Mouse (Mus musculus) left cerebral cortex, adult 2 months (tissue): ENCODE results near the gene Sncb. TPM values are rescaled to one million over a fixed set of nuclear protein-coding genes. Genes with fewer than 3 reads are reported as not detected.

ENCODE experiments used
- DNase-seq, 2 experiments: peaks; one replicate each; pipeline ENCODE4 v3.0.0; 2021 to 2022; ENCODE audit warnings: low spot score in 2 of 2, mixed read lengths in 1 of 2; ENCODE audit errors: extremely low spot score in 1 of 2
- H3K27ac ChIP-seq: fragments of 200-600 bp; 2 replicates; pipeline ENCODE4 v1.8.1; 2022
- H3K4me3 ChIP-seq: fragments of 200-600 bp; 2 replicates; pipeline ENCODE4 v1.8.1; 2022
- CTCF ChIP-seq: fragments of 200-600 bp; IDR thresholded peaks from 2 replicates; pipeline ENCODE4 v1.8.1; 2022; ENCODE audit warnings: antibody characterized with exemption, mild to moderate bottlenecking, moderate library complexity
- intact Hi-C: fragments of 180-260 bp; cut with DNase I; formaldehyde crosslinking; loops from one replicate; pipeline ENCODE4 v1.15.1; 2025
- total RNA-seq, 2 experiments: library from RNA; stranded (reverse); gene quantifications; 2 replicates each; pipeline ENCODE4 v1.2.3; 2021

Sncb gene
- total RNA-seq, 2 experiments from 2014 or later = 869 to 881 TPM

DNA sequence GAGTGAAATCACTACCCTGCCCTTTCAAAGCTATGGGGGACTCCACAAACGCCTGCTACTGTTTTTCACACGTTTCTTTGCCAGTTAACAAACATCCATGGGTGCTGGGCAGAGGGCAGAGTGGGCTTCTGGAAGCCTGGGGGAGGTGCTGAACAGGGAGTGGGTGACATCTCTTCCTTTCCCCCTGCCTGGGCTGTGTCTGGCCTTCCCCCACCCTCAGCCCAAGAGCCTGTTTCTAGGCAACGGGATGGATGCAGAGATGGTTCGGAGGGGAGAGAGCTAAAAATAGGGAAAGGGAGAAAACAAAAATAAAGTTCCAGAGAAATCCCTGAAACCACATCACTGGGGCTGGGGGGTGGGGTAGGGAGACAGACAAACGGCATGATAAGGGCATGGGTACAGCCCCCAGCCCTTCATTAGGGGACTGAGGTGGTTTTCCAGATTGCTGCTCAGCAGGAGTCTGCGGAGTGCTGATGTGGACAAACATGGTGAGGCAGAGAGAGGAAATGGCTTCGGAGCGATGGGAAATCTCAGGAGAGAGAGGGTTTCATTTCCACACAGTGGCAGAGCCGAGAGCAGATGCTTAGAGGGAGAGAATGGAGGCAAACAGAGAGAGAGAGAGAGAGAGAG is 11.1 kb downstream of the Sncb start:
- intact Hi-C loops = no loop called here

GRCm38 (mm10) chr13:54754169-54755080 is 12.0 kb downstream of the Sncb start:
- Histone ChIP-seq H3K27ac (peak overlapping the region; percentile 93), H3K4me3 (no peak overlapping the region)
- DNase-seq = peak; percentile 39 to 44
- TF ChIP-seq CTCF = no peak
- intact Hi-C loops = no loop called here

More for the DNA sequence above, 11.1 kb downstream of the Sncb start:
- no peak for TF ChIP-seq CTCF
- peak in 1 of 2 experiments; percentile 49 for DNase-seq
- H3K4me3 ChIP-seq = no peak overlapping the region
- H3K27ac ChIP-seq = peak overlapping the region; percentile 93

DNA sequence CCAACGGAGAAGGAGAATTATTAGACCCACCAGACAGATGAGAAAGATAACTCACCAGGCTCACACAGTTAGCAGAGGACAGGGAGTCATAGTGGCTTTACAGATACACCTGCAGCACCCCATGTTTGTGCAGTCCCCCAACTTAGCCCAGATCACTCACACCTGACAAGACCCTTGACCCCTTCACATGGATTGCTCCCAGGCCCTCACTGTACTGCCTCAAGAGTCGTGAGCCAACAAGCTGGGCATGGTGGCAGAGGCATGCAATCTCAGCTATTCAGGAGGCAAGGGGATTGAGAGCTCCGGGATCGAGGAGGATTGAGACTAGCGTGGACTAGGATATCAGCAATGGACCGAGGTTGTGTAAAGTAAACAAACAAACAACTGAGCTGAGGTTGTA is 12.7 kb downstream of the Sncb start:
- Histone ChIP-seq H3K27ac (peak overlapping the region; percentile 93), H3K4me3 (no peak overlapping the region)
- intact Hi-C loops = no loop called here
- TF ChIP-seq CTCF = no peak
- no peak for DNase-seq

DNA sequence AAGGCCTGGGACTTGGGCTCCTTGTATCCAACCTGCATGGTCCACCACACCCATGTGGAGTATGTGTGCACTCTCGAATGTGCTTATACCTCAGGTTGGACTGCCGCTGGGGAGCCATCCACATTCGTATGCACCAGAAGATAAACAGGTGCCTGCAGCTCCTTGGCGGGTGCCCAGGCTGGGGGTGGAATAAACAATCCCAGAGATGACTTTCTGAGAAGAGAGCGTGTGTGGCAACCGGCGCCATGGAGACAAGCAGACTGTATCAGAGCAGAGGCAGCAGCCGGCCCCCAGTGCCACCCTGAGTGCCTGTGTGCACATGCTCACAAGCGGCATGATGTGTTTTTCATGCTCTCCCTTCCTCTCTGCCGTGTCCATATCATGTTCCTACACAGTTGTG is 13.7 kb downstream of the Sncb start:
- DNase-seq = peak; percentile 83 to 84
- Histone ChIP-seq H3K27ac (peak overlapping the region; percentile 93), H3K4me3 (no peak overlapping the region)
- intact Hi-C loops = no loop called here
- no peak for TF ChIP-seq CTCF

DNA sequence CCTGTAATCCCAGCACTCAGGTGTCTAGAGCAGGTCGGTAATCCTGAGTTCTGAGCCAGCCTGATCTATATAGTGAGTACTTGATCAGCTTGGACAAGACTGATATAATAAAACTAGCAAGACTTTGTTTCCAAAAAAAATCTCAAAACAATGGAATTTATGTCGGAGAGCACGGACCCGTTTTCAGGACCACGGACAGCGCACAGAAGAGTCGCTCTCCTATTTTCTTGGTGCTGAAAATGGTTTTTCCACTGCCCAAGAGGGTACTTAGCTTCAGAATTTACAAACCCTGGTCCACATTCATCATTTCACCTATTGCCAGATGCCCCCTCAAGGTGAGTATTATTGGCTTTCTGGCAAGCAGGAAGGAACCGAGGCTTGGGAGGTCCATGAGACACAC is 15.7 kb downstream of the Sncb start:
- intact Hi-C loops = no loop called here
- TF ChIP-seq CTCF = no peak

DNA sequence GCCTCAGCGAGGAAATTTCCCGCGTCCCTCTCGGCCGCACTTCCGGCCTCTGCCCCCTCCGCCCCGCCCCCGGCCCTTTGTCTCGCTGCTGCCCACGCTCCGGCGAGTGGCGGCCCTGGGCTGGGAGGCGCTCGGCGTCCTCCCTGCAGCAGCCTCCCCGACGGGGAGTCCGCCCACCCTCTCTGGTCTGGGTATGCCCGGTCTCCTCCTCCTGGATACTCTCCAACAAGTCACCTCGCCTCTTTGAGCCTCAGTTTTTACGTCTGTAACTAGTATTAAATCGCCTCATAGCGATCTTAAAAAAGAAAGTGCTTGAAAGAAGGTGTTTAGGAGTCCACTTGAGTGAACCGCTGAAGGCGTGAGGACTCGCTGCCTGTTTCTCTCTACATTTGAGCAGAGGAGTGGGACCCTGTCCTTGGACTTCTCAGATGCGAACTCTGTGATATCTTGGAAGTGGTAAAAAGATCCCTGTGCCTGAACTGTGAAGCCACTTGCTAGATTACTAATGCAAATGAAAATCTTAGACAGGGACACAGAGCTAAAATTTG is 16.5 kb downstream of the Sncb start, which contains the start of gene Gprin1:
Gene Gprin1, minus strand, starts transcription at position 11 of the 548 bp plus-strand sequence.
- intact Hi-C loops = no loop called here
- H3K27ac ChIP-seq = peak within 1 kb of the TSS; percentile 89
- DNase-seq = peak in 1 of 2 experiments; percentile 47
- TF ChIP-seq CTCF = no peak
- H3K4me3 ChIP-seq = peak within 1 kb of the TSS; percentile 60

More for the DNA sequence above, 15.7 kb downstream of the Sncb start:
- Histone ChIP-seq H3K27ac (no peak overlapping the region), H3K4me3 (no peak overlapping the region)
- no peak for DNase-seq

GRCm38 (mm10) chr13:54749061-54749863 is 17.1 kb downstream of the Sncb start:
- DNase-seq = peak; percentile 79 to 80
- TF ChIP-seq CTCF = no peak
- peak overlapping the region; percentile 60 for H3K4me3 ChIP-seq
- peak overlapping the region; percentile 89 for H3K27ac ChIP-seq
- intact Hi-C loops = no loop called here

DNA sequence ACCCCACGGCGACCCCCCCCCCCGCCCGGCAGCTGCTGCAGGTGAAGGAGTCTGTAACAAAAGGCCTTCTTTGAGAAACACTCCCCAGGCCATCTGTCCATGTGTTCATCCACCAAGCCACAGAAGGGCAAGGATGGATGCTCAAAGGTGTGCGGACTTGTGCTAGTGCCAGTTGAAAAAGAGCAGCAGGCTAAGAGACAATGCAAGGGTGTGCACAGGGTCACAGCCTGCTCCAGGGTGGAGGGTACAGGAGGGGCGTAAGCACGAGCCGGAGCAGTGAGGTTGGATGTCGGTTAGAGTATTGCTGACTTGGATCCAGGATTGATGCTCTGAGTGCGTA is 17.7 kb downstream of the Sncb start:
- intact Hi-C loops = no loop called here
- DNase-seq = no peak
- TF ChIP-seq CTCF = no peak
- H3K4me3 ChIP-seq = peak overlapping the region; percentile 60
- peak overlapping the region; percentile 79 for H3K27ac ChIP-seq

- no peak for TF ChIP-seq CTCF
- intact Hi-C loops = no loop called here
- H3K4me3 ChIP-seq = peak overlapping the region; percentile 60
- no peak for DNase-seq
- peak overlapping the region; percentile 79 for H3K27ac ChIP-seq
Observed at GRCm38 (mm10) chr13:54748190-54748589, 18.2 kb downstream of the Sncb start.

DNA sequence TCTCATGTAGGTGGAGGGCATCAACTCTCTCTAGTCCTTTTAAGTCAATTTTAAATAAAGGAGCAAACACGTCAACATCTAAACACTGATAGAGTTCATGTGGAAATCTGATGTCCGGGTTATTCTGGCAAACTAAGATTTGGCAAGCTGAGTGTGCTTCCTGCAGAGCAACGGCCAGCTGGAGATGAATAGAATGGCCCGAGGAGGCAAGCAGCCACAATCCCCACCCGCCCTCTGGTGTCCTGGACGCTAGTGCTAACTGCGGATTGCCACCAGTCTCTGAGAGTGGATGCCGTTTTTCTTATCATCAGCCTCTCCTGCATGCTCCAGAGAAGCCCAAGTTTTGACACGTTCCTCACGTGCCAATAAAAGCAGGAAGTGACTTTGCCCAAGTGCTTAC is 19.5 kb downstream of the Sncb start:
- DNase-seq = no peak
- H3K27ac ChIP-seq = no peak overlapping the region
- intact Hi-C loops = no loop called here
- H3K4me3 ChIP-seq = peak overlapping the region; percentile 60
- TF ChIP-seq CTCF = no peak

DNA sequence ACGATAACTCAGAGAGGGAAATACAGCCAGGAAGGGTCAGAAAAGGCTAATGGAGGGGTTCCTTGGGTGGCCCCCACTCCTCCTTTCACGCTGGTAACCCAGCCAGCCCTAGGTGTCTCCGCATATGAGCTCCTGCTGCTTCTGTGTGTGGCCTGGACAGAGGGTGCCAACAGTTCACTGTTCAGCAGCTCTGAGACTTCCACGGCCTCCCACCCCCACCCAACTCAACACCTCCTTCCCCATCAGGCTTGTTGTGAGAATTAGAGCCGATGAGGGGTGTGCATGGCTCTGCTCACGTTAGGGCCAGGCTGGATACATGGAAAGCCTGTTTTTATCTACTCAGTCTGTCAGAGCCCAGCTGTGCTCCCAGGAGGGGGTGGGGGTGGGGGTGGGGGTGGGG is 20.3 kb downstream of the Sncb start:
- TF ChIP-seq CTCF = no peak
- H3K27ac ChIP-seq = no peak overlapping the region
- intact Hi-C loops = no loop called here
- H3K4me3 ChIP-seq = no peak overlapping the region
- no peak for DNase-seq
